In genomic region chr2:173415429-173415828, GRCm38 (mm10) we compare ENCODE assay signal across 15 mouse cellular contexts.
"Had no signal": no experiment of that assay in that cellular context is flagged by ENCODE, and none has a peak within 500 bp of the region (broad histone marks: within the 10 kb centered on the region; RNA-seq: fewer than 3 reads in every experiment).

No protein-coding gene starts in this region.

- DNase-seq: gastrocnemius, postnatal 14 days; gastrocnemius, postnatal 36 days; heart, adult 18-20 months; heart, postnatal 10 days; kidney, adult 18-20 months; kidney, adult 8-10 months; kidney, postnatal 10 days; kidney, postnatal 25 days; kidney, postnatal 4 days; liver; liver, embryonic 13.5 days had no signal

- ATAC-seq: hindbrain, embryonic 16.5 days; inflammation-experienced regulatory T-cells, adult 6 months; intestine, embryonic 15.5 days; intestine, postnatal 0 days had no signal
